Mouse (Mus musculus) intestine, postnatal 0 days (tissue): ENCODE data around the gene Col26a1. TPM values are rescaled to one million over a fixed set of nuclear protein-coding genes. Genes with fewer than 3 reads are reported as not detected.

Experiments used
- ATAC-seq: fragments of 200-750 bp; cut with Nextera tagmentation; 2 replicates; pipeline ENCODE4 v1.8.0; 2017; ENCODE audit warnings: mild to moderate bottlenecking, moderate TSS enrichment, moderate library complexity
- H3K27ac ChIP-seq: fragments of 300-500 bp; sonication (generic); 2 replicates; pipeline ENCODE4 v1.5.1; 2014; ENCODE audit warnings: mild to moderate bottlenecking, low read depth, low read length, moderate library complexity
- H3K27me3 ChIP-seq: fragments of 300-500 bp; sonication (generic); replicated peaks from 2 replicates; pipeline ENCODE4 v1.6.1; 2014; ENCODE audit warnings: low read length, mixed read lengths; ENCODE audit not compliant: control insufficient read depth, insufficient read depth
- H3K36me3 ChIP-seq: fragments of 300-500 bp; sonication (generic); 2 replicates; pipeline ENCODE4 v1.6.1; 2014; ENCODE audit warnings: mild to moderate bottlenecking, moderate library complexity; ENCODE audit not compliant: control insufficient read depth, insufficient read depth
- H3K4me1 ChIP-seq: fragments of 300-500 bp; sonication (generic); replicated peaks from 2 replicates; pipeline ENCODE4 v1.6.1; 2014; ENCODE audit warnings: antibody characterized with exemption, low read length, mixed read lengths; ENCODE audit not compliant: control insufficient read depth, insufficient read depth
- H3K4me2 ChIP-seq: fragments of 300-500 bp; sonication (generic); replicated peaks from 2 replicates; pipeline ENCODE4 v1.6.1; 2014; ENCODE audit warnings: low read depth, mild to moderate bottlenecking, moderate library complexity
- H3K4me3 ChIP-seq: fragments of 300-500 bp; sonication (generic); 2 replicates; pipeline ENCODE4 v1.5.1; 2014; ENCODE audit warnings: low read depth, low read length
- H3K9ac ChIP-seq: fragments of 300-500 bp; sonication (generic); 2 replicates; pipeline ENCODE4 v1.6.1; 2014; ENCODE audit warnings: mild to moderate bottlenecking, low read depth, low read length
- H3K9me3 ChIP-seq: fragments of 300-500 bp; sonication (generic); 2 replicates; pipeline ENCODE4 v1.6.1; 2016; ENCODE audit warnings: mixed run types; ENCODE audit not compliant: control insufficient read depth
- CTCF ChIP-seq: sonication (generic); IDR thresholded peaks from 2 replicates; pipeline ENCODE4 v1.5.1; 2016; ENCODE audit warnings: low read depth, mild to moderate bottlenecking, control low read depth, antibody characterized with exemption, moderate library complexity
- WGBS: fragments of 180-500 bp; shearing (Covaris S2); extraction: QIAGEN DNeasy Blood & Tissue Kit; methylation state at CpG from one replicate; pipeline ENCODE4 v1.1.7; 2014; 5-methylcytosine and 5-hydroxymethylcytosine counted together
- polyA plus RNA-seq: library from polyadenylated mRNA; unstranded; fragments of >200 nt; fragmentation: Nextera tagmentation; extraction: Ambion mirVana; gene quantifications from 2 replicates; pipeline ENCODE4 v1.2.1, GENCODE M21; 2015

The Col26a1 gene
- polyA plus RNA-seq, 1 experiment from 2014 or later, result 2.7 TPM

GRCm38 (mm10) chr5:136863961-136864674 lies 18.9 kb downstream of the Col26a1 start:
- Histone ChIP-seq H3K4me3 (no peak overlapping the region), H3K27me3 (no peaks in the 10 kb centered on the region), H3K4me2 (no peak overlapping the region), H3K4me1 (no peaks in the 10 kb centered on the region), H3K36me3 (no peaks in the 10 kb centered on the region), H3K27ac (peak overlapping the region; percentile 22; the same call in 1 of the 2 replicates), H3K9ac (0 out of 2 replicates have a peak overlapping the region, but pooled peaks have one; percentile 14), H3K9me3 (no peaks in the 10 kb centered on the region)
- 31% methylated on average over 14 of the region's 14 CpGs for WGBS
- TF ChIP-seq CTCF, result no peak
- ATAC-seq, result no peak

GRCm38 (mm10) chr5:136863276-136863675 lies 19.7 kb downstream of the Col26a1 start:
- no peak overlapping the region for H3K27ac ChIP-seq
- 63% methylated on average over 9 of the region's 9 CpGs for whole genome bisulfite sequencing
- no peak for TF ChIP-seq CTCF
- H3K4me2 ChIP-seq, result no peak overlapping the region
- H3K9ac ChIP-seq, result no peak overlapping the region
- no peaks in the 10 kb centered on the region for H3K9me3 ChIP-seq
- H3K4me3 ChIP-seq, result no peak overlapping the region
- ATAC-seq, result no peak
- no peaks in the 10 kb centered on the region for H3K27me3 ChIP-seq
- no peaks in the 10 kb centered on the region for H3K36me3 ChIP-seq
- no peaks in the 10 kb centered on the region for H3K4me1 ChIP-seq

GRCm38 (mm10) chr5:136862806-136863205 lies 20.2 kb downstream of the Col26a1 start:
- H3K27ac ChIP-seq, result no peak overlapping the region
- no peaks in the 10 kb centered on the region for H3K36me3 ChIP-seq
- no peak overlapping the region for H3K4me3 ChIP-seq
- no peaks in the 10 kb centered on the region for H3K4me1 ChIP-seq
- no peak overlapping the region for H3K4me2 ChIP-seq
- no peaks in the 10 kb centered on the region for H3K9me3 ChIP-seq
- ATAC-seq, result no peak
- WGBS, result 68% methylated on average over 4 of the region's 4 CpGs
- no peaks in the 10 kb centered on the region for H3K27me3 ChIP-seq
- no peak for TF ChIP-seq CTCF
- H3K9ac ChIP-seq, result no peak overlapping the region

GRCm38 (mm10) chr5:136861191-136861940 lies 21.6 kb downstream of the Col26a1 start:
- Histone ChIP-seq H3K9ac (no peak overlapping the region), H3K27me3 (no peaks in the 10 kb centered on the region), H3K9me3 (no peaks in the 10 kb centered on the region), H3K4me3 (no peak overlapping the region), H3K4me2 (no peak overlapping the region), H3K36me3 (no peaks in the 10 kb centered on the region), H3K27ac (no peak overlapping the region), H3K4me1 (no peaks in the 10 kb centered on the region)
- no peak for ATAC-seq
- TF ChIP-seq CTCF, result no peak
- 32% methylated on average over 20 of the region's 20 CpGs for WGBS

- no peaks in the 10 kb centered on the region for H3K4me1 ChIP-seq
- H3K4me2 ChIP-seq, result no peak overlapping the region
- no peak for ATAC-seq
- WGBS, result 90% methylated on average over 6 of the region's 6 CpGs
- H3K36me3 ChIP-seq, result no peaks in the 10 kb centered on the region
- TF ChIP-seq CTCF, result no peak
- H3K27ac ChIP-seq, result no peak overlapping the region
- H3K9me3 ChIP-seq, result no peaks in the 10 kb centered on the region
- no peaks in the 10 kb centered on the region for H3K27me3 ChIP-seq
- no peak overlapping the region for H3K9ac ChIP-seq
- H3K4me3 ChIP-seq, result no peak overlapping the region
These were observed 32.3 kb downstream of the Col26a1 start for GRCm38 (mm10) chr5:136850716-136851115.

- Histone ChIP-seq H3K27me3 (no peaks in the 10 kb centered on the region), H3K9ac (no peak overlapping the region), H3K4me1 (no peaks in the 10 kb centered on the region), H3K4me2 (no peak overlapping the region), H3K9me3 (no peaks in the 10 kb centered on the region), H3K36me3 (no peaks in the 10 kb centered on the region), H3K27ac (no peak overlapping the region), H3K4me3 (no peak overlapping the region)
- TF ChIP-seq CTCF, result no peak
- 75% methylated on average over 19 of the region's 19 CpGs for WGBS
- ATAC-seq, result no peak
These were observed 36.4 kb downstream of the Col26a1 start for GRCm38 (mm10) chr5:136846385-136847264.
